Mouse (Mus musculus) MEL (cell line): ENCODE results near the gene Pla2g3. TPM values are rescaled to one million over a fixed set of nuclear protein-coding genes. Genes with fewer than 3 reads are reported as not detected.
A peak's percentile ranks its signal among the peaks of the same experiment; 100 is the strongest.

Experiments used
- DNase-seq: peaks from one replicate; pipeline ENCODE4 v3.0.0; 2011; ENCODE audit warnings: low read depth, low spot score
- H3K27ac ChIP-seq: 2 replicates; pipeline ENCODE4 v1.5.1; 2012; ENCODE audit warnings: low read depth, mild to moderate bottlenecking, control low read depth, low read length, moderate library complexity; ENCODE audit not compliant: control insufficient read depth
- H3K27me3 ChIP-seq, 2 experiments: fragments of 150-350 bp in 1 of 2; sonication (generic) in 1 of 2; 2 replicates each; pipeline ENCODE4 v1.6.1; 2012; ENCODE audit warnings: low read length in 2 of 2, mild to moderate bottlenecking in 2 of 2, improper control_type of control experiment in 1 of 2, moderate library complexity in 1 of 2; ENCODE audit not compliant: insufficient read depth in 2 of 2, control insufficient read depth in 1 of 2
- H3K36me3 ChIP-seq, 2 experiments: 2 replicates each; pipeline ENCODE4 v1.6.1; 2012 to 2014; ENCODE audit warnings: low read length in 2 of 2, improper control_type of control experiment in 1 of 2, inconsistent platforms in 1 of 2, mild to moderate bottlenecking in 1 of 2; ENCODE audit not compliant: insufficient read depth in 2 of 2, control insufficient read depth in 1 of 2
- H3K4me1 ChIP-seq, 2 experiments: fragments of 150-350 bp in 1 of 2; sonication (generic) in 1 of 2; 2 replicates each; pipeline ENCODE4 v1.6.1; 2012; ENCODE audit warnings: low read length in 2 of 2, improper control_type of control experiment in 1 of 2, mild to moderate bottlenecking in 1 of 2; ENCODE audit not compliant: insufficient read depth in 2 of 2, control insufficient read depth in 1 of 2
- H3K4me3 ChIP-seq, 2 experiments: fragments of 150-350 bp in 1 of 2; sonication (generic) in 1 of 2; 2 replicates each; pipeline ENCODE4 v1.5.1; 2012; ENCODE audit warnings: low read depth in 2 of 2, low read length in 2 of 2, mild to moderate bottlenecking in 2 of 2, moderate library complexity in 2 of 2, control low read depth in 1 of 2, improper control_type of control experiment in 1 of 2; ENCODE audit not compliant: control insufficient read depth in 1 of 2, insufficient read depth in 1 of 2
- H3K79me2 ChIP-seq: 2 replicates; pipeline ENCODE4 v1.6.1; 2012; ENCODE audit warnings: mild to moderate bottlenecking, low read length, moderate library complexity; ENCODE audit not compliant: control insufficient read depth, poor library complexity, insufficient read depth
- H3K9ac ChIP-seq: 2 replicates; pipeline ENCODE4 v1.6.1; 2012; ENCODE audit warnings: low read depth, mild to moderate bottlenecking, control low read depth, low read length, moderate library complexity; ENCODE audit not compliant: control insufficient read depth, poor library complexity, severe bottlenecking
- H3K9me3 ChIP-seq: fragments of 150-350 bp; sonication (generic); replicated peaks from 2 replicates; pipeline ENCODE4 v1.6.1; 2012; ENCODE audit warnings: mild to moderate bottlenecking, low read length, improper control_type of control experiment, moderate library complexity; ENCODE audit not compliant: insufficient read depth
- BHLHE40 ChIP-seq: IDR thresholded peaks from 2 replicates; pipeline ENCODE4 v1.6.1; 2012; ENCODE audit warnings: low read depth, mild to moderate bottlenecking, inconsistent platforms, low read length, improper control_type of control experiment, borderline replicate concordance
- CHD2 ChIP-seq: IDR thresholded peaks from 2 replicates; pipeline ENCODE4 v1.6.1; 2011; ENCODE audit warnings: low read length, improper control_type of control experiment
- E2F4 ChIP-seq: IDR thresholded peaks from 2 replicates; pipeline ENCODE4 v1.6.1; 2011; ENCODE audit warnings: low read depth, low read length, improper control_type of control experiment, borderline replicate concordance
- ELF1 ChIP-seq: IDR thresholded peaks from 2 replicates; pipeline ENCODE4 v1.6.1; 2014; ENCODE audit warnings: low read depth, mild to moderate bottlenecking, inconsistent platforms, low read length, improper control_type of control experiment, moderate library complexity
- ETS1 ChIP-seq: IDR thresholded peaks from 2 replicates; pipeline ENCODE4 v1.6.1; 2012; ENCODE audit warnings: low read depth, mild to moderate bottlenecking, inconsistent platforms, low read length, improper control_type of control experiment, moderate library complexity
- GATA1 ChIP-seq: IDR thresholded peaks from 2 replicates; pipeline ENCODE4 v1.6.1; 2011; ENCODE audit warnings: low read depth, low read length, improper control_type of control experiment
- KAT2A ChIP-seq: conservative IDR thresholded peaks from 2 replicates; pipeline ENCODE4 v1.6.1; 2012; ENCODE audit warnings: low read depth, low read length, improper control_type of control experiment, inconsistent platforms
- MAX ChIP-seq: IDR thresholded peaks from 2 replicates; pipeline ENCODE4 v1.6.1; 2011; ENCODE audit warnings: low read length, improper control_type of control experiment
- MAZ ChIP-seq: IDR thresholded peaks from 2 replicates; pipeline ENCODE4 v1.6.1; 2012; ENCODE audit warnings: low read depth, mild to moderate bottlenecking, inconsistent platforms, low read length, improper control_type of control experiment
- NRF1 ChIP-seq: IDR thresholded peaks from 2 replicates; pipeline ENCODE4 v1.6.1; 2014; ENCODE audit warnings: low read depth, mild to moderate bottlenecking, inconsistent platforms, low read length, improper control_type of control experiment, moderate library complexity; ENCODE audit not compliant: poor library complexity, insufficient read depth, severe bottlenecking
- POLR2AphosphoS2 ChIP-seq: IDR thresholded peaks from 2 replicates; pipeline ENCODE4 v1.6.1; 2011; ENCODE audit warnings: low read length, improper control_type of control experiment
- POLR2AphosphoS5 ChIP-seq: IDR thresholded peaks from 2 replicates; pipeline ENCODE4 v1.6.1; 2012; ENCODE audit warnings: low read depth, borderline replicate concordance, mild to moderate bottlenecking, inconsistent platforms, low read length, moderate library complexity, mixed read lengths
- RCOR1 ChIP-seq: IDR thresholded peaks from 2 replicates; pipeline ENCODE4 v1.6.1; 2012; ENCODE audit warnings: low read depth, mild to moderate bottlenecking, inconsistent platforms, low read length, improper control_type of control experiment
- SIN3A ChIP-seq: IDR thresholded peaks from 2 replicates; pipeline ENCODE4 v1.6.1; 2012; ENCODE audit warnings: low read length, improper control_type of control experiment, inconsistent platforms
- TBP ChIP-seq: IDR thresholded peaks from 2 replicates; pipeline ENCODE4 v1.8.0; 2011; ENCODE audit warnings: low read depth, low read length, improper control_type of control experiment
- TCF12 ChIP-seq: IDR thresholded peaks from 2 replicates; pipeline ENCODE4 v1.6.1; 2014; ENCODE audit warnings: low read depth, mild to moderate bottlenecking, inconsistent platforms, low read length, improper control_type of control experiment, moderate library complexity
- UBTF ChIP-seq: IDR thresholded peaks from 2 replicates; pipeline ENCODE4 v1.6.1; 2012; ENCODE audit warnings: low read depth, mild to moderate bottlenecking, inconsistent platforms, low read length, improper control_type of control experiment, moderate library complexity, borderline replicate concordance; ENCODE audit not compliant: insufficient read depth
- USF1 ChIP-seq: IDR thresholded peaks from 2 replicates; pipeline ENCODE4 v1.6.1; 2014; ENCODE audit warnings: low read depth, mild to moderate bottlenecking, inconsistent platforms, low read length, improper control_type of control experiment, moderate library complexity
- USF2 ChIP-seq, 2 experiments: IDR thresholded peaks; 2 replicates each; pipeline ENCODE4 v1.6.1; 2011 to 2012; ENCODE audit warnings: improper control_type of control experiment in 2 of 2, low read length in 2 of 2, borderline replicate concordance in 1 of 2, inconsistent platforms in 1 of 2, low read depth in 1 of 2, mild to moderate bottlenecking in 1 of 2; ENCODE audit not compliant: insufficient read depth in 1 of 2
- ZMIZ1 ChIP-seq: IDR thresholded peaks from 2 replicates; pipeline ENCODE4 v1.6.1; 2012; ENCODE audit warnings: low read depth, mild to moderate bottlenecking, inconsistent platforms, low read length, improper control_type of control experiment, moderate library complexity
- polyA plus RNA-seq, 2 experiments: library from polyadenylated mRNA; stranded (reverse) in 1 of 2; unstranded in 1 of 2; fragments of >175 nt in 1 of 2; fragments of >200 nt in 1 of 2; gene quantifications; 2 replicates each; pipeline versions ENCODE4 v1.2.1 to v1.2.4; 2012; ENCODE audit warnings: low replicate concordance in 2 of 2, low read depth in 1 of 2; ENCODE audit not compliant: insufficient read length in 2 of 2, insufficient read depth in 1 of 2, missing spikeins in 1 of 2
- total RNA-seq: library from RNA; depleted of rRNA; stranded (reverse); fragments of 300-350 nt; gene quantifications from 2 replicates; pipeline ENCODE4 v1.2.3, GENCODE M21; 2012

Pla2g3 gene
- total and polyA plus RNA-seq, 3 experiments = 0.15 to 0.39 TPM; not detected in 1

DNA sequence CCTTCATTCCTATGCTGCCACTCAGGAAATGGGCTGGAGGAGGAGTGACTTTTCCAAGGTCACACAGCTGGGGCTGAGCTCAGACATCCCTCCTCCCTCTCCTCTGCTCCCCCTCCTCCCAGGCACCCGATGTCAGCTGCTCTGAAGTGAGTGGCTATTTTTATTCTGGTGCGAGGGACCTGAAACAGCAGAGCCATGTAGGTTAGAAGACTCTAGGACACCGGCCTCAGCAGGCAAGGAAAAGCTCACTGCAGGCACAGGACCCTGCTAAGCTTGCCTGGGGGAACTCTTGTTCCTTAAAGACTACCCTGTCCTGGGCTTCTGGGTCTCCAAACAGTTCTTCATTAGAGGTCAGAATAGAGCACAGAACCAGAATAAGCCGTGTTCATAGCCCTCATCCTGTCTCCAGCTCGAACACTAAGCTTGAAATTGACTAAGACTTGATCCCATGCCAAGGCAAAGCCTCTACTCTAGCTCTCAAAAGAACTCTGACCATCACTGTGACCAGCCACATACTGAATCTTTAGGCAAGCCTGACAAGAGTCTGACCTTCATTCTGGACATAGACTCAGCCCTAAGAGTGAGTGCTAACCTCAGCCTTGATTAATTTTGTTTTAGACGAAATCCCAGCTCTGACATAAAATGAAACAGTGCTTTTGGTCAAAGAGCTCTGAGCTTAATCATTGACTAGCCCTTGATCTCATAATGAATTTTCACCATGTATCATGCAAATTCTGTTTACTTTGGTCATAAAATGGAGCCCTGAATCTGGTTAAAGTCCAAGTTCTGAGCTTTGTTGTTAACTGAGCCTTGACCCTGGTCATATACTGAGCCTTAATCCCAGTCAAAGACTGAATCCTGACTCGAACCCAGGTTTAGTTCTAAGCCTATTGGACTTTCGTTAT lies 21.3 kb downstream of the Pla2g3 start:
- Histone ChIP-seq H3K4me3 (no peak overlapping the region), H3K27me3 (no peaks in the 10 kb centered on the region), H3K79me2 (no peaks in the 10 kb centered on the region), H3K9me3 (no peaks in the 10 kb centered on the region), H3K27ac (no peak overlapping the region)
- TF ChIP-seq NRF1 (no peak), TCF12 (no peak), ELF1 (no peak), SIN3A (no peak; the same call in 1 of the 2 replicates), MAX (no peak), ZMIZ1 (no peak), CHD2 (no peak), BHLHE40 (no peak), POLR2AphosphoS5 (no peak), RCOR1 (no peak), UBTF (no peak), E2F4 (no peak), GATA1 (no peak), TBP (no peak), POLR2AphosphoS2 (no peak), USF1 (no peak), KAT2A (no peak), USF2 (IDR thresholded peaks at IDR 0.05; ENCODE audit: borderline replicate concordance in 1 of 2, insufficient read depth in 1 of 2, low read depth in 1 of 2, low read length in 2 of 2) (no peak), ETS1 (no peak), MAZ (no peak)
- TF ChIP-seq, all 39 proteins: peak for 0
- Histone ChIP-seq H3K4me1 (peaks cover 12 to 28% of the 10 kb centered on the region in 2 experiments), H3K9ac (no peak overlapping the region), H3K36me3 (peaks cover 0 to 25% of the 10 kb centered on the region in 2 experiments; a peak in 2 of 4 replicates)
- peak; percentile 18 for DNase-seq
